Comparison of ENCODE assay signal across 7 mouse cellular contexts in the genomic region with DNA sequence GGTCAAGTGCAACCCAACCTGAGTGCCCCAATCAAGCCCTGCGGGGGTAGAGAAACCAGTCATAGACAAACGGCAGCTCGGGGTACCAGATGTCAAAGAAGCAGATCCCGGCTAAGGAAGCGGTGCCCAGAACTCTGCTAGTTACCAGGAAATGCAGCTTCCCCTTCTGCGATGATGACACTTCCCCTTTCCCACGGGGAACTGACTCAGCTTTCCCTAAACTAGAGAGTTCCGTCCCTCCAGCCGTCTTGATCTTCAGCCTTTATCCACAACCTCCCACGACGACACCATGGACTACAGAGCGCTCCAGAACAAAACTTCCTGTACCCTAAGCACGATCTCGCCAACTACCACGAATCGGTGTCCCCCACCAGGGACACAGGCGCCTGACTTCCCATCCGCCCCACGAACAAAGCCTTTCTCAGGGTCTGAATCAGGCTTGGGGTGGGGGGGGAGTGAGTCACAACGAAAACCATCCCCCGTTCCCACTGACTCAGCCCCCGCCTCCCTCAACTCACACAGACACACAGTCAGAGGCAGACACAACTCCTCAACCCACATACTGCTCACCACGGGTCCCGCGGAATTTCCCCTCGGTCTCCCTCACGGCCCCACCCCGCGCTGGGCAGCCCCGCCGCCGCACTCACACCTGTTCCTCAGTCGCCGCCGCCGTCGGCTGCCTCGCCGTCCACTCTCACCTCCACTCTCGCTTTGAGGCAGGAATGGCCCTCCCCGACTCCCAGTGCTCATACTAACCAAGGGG. TPM values are rescaled to one million over a fixed set of nuclear protein-coding genes. Genes with fewer than 3 reads are reported as not detected.
DNase-seq lines count a peak whose midpoint lies in the region; ATAC-seq lines count a peak whose summit lies in the region.

No protein-coding gene starts in this region.

- under 1% methylated on average over 41 of the region's 41 CpGs for WGBS in forebrain, embryonic 15.5 days

- peak overlapping the region; percentile 79 for H3K4me3 ChIP-seq in forebrain, embryonic 15.5 days

- H3K27me3 ChIP-seq in forebrain, embryonic 15.5 days = no peaks in the 10 kb centered on the region

- peak overlapping the region; percentile 99 for H3K27ac ChIP-seq in forebrain, embryonic 15.5 days (replicated peaks)

- H3K9ac ChIP-seq in forebrain, embryonic 15.5 days (replicated peaks) = peak overlapping the region; percentile 89

- DNase-seq in CD4-positive, CD25-positive, alpha-beta regulatory T cell, adult 2 months (ENCODE audit: low read depth, low spot score) = peak; percentile 94
- DNase-seq in NIH3T3 (ENCODE audit: low read depth) = peak; percentile 84
- peak; percentile 69 for DNase-seq in heart, postnatal 4 days
- DNase-seq in layer of hippocampus, adult 8-10 months (ENCODE audit: low spot score in 2 of 2) = peak; percentile 61 to 66
- peak; percentile 87 for DNase-seq in lung, postnatal 36 days
- DNase-seq in right cerebral cortex, postnatal 14 days = peak; percentile 55

- no peaks in the 10 kb centered on the region for H3K9me3 ChIP-seq in forebrain, embryonic 15.5 days

- H3K4me2 ChIP-seq in forebrain, embryonic 15.5 days (replicated peaks) = peak overlapping the region; percentile 93

- peaks cover 60% of the 10 kb centered on the region for H3K4me1 ChIP-seq in forebrain, embryonic 15.5 days

- ATAC-seq in forebrain, embryonic 15.5 days (replicated peaks) = peak; percentile 18

- H3K36me3 ChIP-seq in forebrain, embryonic 15.5 days = peaks cover 31% of the 10 kb centered on the region

RNA-seq across cellular contexts. Expression of a gene that starts 3.0 kb away (rescaled TPM):
- polyA plus RNA-seq in forebrain, embryonic 15.5 days (2015; fragmentation: Nextera tagmentation; extraction: Ambion mirVana) = 56.6 and 58.9 TPM in 2 replicates
- 10 to 100 TPM; 48.3 to 49.7 TPM for total RNA-seq in heart, postnatal 4 days (2021)
- 10 to 100 TPM; 32.3 to 36.4 (median 34.8) TPM for total RNA-seq in layer of hippocampus, adult 8-10 months (2022)

RNA-seq across cellular contexts. Expression of a gene that starts 12.5 kb away (rescaled TPM):
- polyA plus RNA-seq in forebrain, embryonic 15.5 days (2015; fragmentation: Nextera tagmentation; extraction: Ambion mirVana) = 5.9 and 6.7 TPM in 2 replicates
- 10 to 100 TPM; 37.1 to 38.3 TPM for total RNA-seq in heart, postnatal 4 days (2021)
- total RNA-seq in layer of hippocampus, adult 8-10 months (2022) = 1 to 10 TPM; 2.2 to 2.8 (median 2.5) TPM

RNA-seq across cellular contexts. Expression of a gene that starts 15.1 kb away (rescaled TPM):
- polyA plus RNA-seq in forebrain, embryonic 15.5 days (2015; fragmentation: Nextera tagmentation; extraction: Ambion mirVana) = 44.3 and 45.9 TPM in 2 replicates
- total RNA-seq in heart, postnatal 4 days (2021) = 10 to 100 TPM; 21.3 to 22.1 TPM
- total RNA-seq in layer of hippocampus, adult 8-10 months (2022) = 10 to 100 TPM; 37.5 to 51.2 (median 46.5) TPM

RNA-seq across cellular contexts. Expression of a gene that starts 15.2 kb away (rescaled TPM):
- 89.4 and 91.9 TPM in 2 replicates for polyA plus RNA-seq in forebrain, embryonic 15.5 days (2015; fragmentation: Nextera tagmentation; extraction: Ambion mirVana)
- 100 to 1,000 TPM in 1 of 2 experiments, 10 to 100 TPM in 1; 92.3 to 101 TPM for total RNA-seq in heart, postnatal 4 days (2021)
- total RNA-seq in layer of hippocampus, adult 8-10 months (2022) = 100 to 1,000 TPM; 101 to 126 (median 111) TPM

RNA-seq across cellular contexts. Expression of a gene that starts 41.3 kb away (rescaled TPM):
- 127 and 138 TPM in 2 replicates for polyA plus RNA-seq in forebrain, embryonic 15.5 days (2015; fragmentation: Nextera tagmentation; extraction: Ambion mirVana)
- total RNA-seq in heart, postnatal 4 days (2021) = 10 to 100 TPM; 75.3 to 76.7 TPM
- total RNA-seq in layer of hippocampus, adult 8-10 months (2022) = 100 to 1,000 TPM; 435 to 510 (median 495) TPM

Comparison
In these comparisons a context has a peak if more than half of its experiments do, and no peak if none do; other contexts are left out.
1. Peak in every context shown above with its lines: DNase-seq, ATAC-seq, H3K4me3 ChIP-seq and H3K27ac ChIP-seq.
2. RNA of a gene that starts 12.5 kb away (total RNA-seq): 37.1 to 38.3 TPM in heart, postnatal 4 days; 2.2 to 2.8 TPM in layer of hippocampus, adult 8-10 months; every median in the first group is over 4 times any median in the second.